33 mouse cellular contexts compared by ENCODE assay signal in the genomic region with DNA sequence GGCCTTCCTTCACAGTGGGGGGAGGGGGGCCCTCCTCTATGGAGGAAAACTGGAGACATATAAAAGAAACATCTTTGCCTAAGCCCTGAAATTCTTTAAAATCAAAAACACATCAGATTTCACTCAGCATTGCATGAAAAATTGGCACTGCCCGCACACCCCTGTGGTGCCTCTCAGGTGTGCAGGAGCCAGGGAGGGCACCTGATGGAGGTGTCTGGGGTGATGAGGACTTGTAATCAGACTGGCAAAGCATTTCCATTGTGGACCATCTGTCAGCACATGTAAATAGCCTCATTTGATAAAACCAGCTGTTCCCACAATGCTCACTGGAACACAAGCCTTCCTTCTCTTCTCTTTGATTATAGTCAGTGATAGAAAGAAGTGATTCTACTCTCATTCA.
DNase-seq lines count a peak whose midpoint lies in the region; ATAC-seq lines count a peak whose summit lies in the region.
"Had no signal": no experiment of that assay in that cellular context is flagged by ENCODE, and none has a peak within 500 bp of the region (broad histone marks: within the 10 kb centered on the region; RNA-seq: fewer than 3 reads in every experiment).

No protein-coding gene starts in this region.

- no peak overlapping the region for H3K9ac ChIP-seq in forebrain, embryonic 14.5 days (ENCODE audit: low read length)
- H3K9ac ChIP-seq in forebrain, embryonic 12.5 days, result no peak overlapping the region
- H3K9ac ChIP-seq: embryonic facial prominence, embryonic 15.5 days; forebrain, embryonic 13.5 days; hindbrain, embryonic 12.5 days; limb, embryonic 13.5 days; liver, embryonic 12.5 days; liver, postnatal 0 days; neural tube, embryonic 12.5 days; stomach, embryonic 15.5 days had no signal

- no peak overlapping the region for H3K4me2 ChIP-seq in forebrain, embryonic 14.5 days (ENCODE audit: low read length)
- H3K4me2 ChIP-seq in forebrain, embryonic 12.5 days, result no peak overlapping the region
- H3K4me2 ChIP-seq: embryonic facial prominence, embryonic 15.5 days; forebrain, embryonic 13.5 days; heart, embryonic 11.5 days; hindbrain, embryonic 12.5 days; limb, embryonic 13.5 days; liver, embryonic 12.5 days; neural tube, embryonic 12.5 days; stomach, embryonic 15.5 days had no signal

- no peaks in the 10 kb centered on the region for H3K9me3 ChIP-seq in forebrain, embryonic 14.5 days (replicated peaks; ENCODE audit: control insufficient read depth, low read length)
- H3K9me3 ChIP-seq in forebrain, embryonic 12.5 days, result no peaks in the 10 kb centered on the region
- H3K9me3 ChIP-seq: embryonic facial prominence, embryonic 10.5 days; embryonic facial prominence, embryonic 15.5 days; forebrain, embryonic 13.5 days; G1E; hindbrain, embryonic 12.5 days; limb, embryonic 13.5 days; liver, embryonic 12.5 days; neural tube, embryonic 12.5 days; stomach, embryonic 15.5 days had no signal

- WGBS in forebrain, embryonic 14.5 days, result 90% methylated on average over 1 of the region's 1 CpGs
- WGBS in forebrain, embryonic 12.5 days, result 92% methylated on average over 1 of the region's 1 CpGs

- H3K36me3 ChIP-seq in forebrain, embryonic 14.5 days (ENCODE audit: control insufficient read depth, insufficient read depth, low read length), result no peaks in the 10 kb centered on the region
- H3K36me3 ChIP-seq in forebrain, embryonic 12.5 days (replicated peaks), result no peaks in the 10 kb centered on the region
- H3K36me3 ChIP-seq: embryonic facial prominence, embryonic 10.5 days; embryonic facial prominence, embryonic 15.5 days; G1E; hindbrain, embryonic 12.5 days; limb, embryonic 13.5 days; liver, embryonic 12.5 days; neural tube, embryonic 12.5 days; stomach, embryonic 15.5 days had no signal

- DNase-seq in forebrain, embryonic 14.5 days (ENCODE audit: low spot score), result peak; percentile 32
- DNase-seq in brain, adult 2 months (ENCODE audit: low read depth, low spot score), result peak; percentile 84
- DNase-seq in cerebellum, adult 18-20 months, result peak; percentile 60 to 74
- peak; percentile 52 to 62 for DNase-seq in cerebellum, postnatal 10 days
- no peak for DNase-seq in gastrocnemius, postnatal 10 days
- no peak for DNase-seq in left cerebral cortex, postnatal 10 days (ENCODE audit: extremely low spot score in 1 of 2, low spot score in 2 of 2)
- DNase-seq: adrenal gland, adult 8-10 months; gastrocnemius, postnatal 36 days; heart, adult 18-20 months; heart, postnatal 36 days; kidney, postnatal 14 days; liver, postnatal 0 days; lung, postnatal 4 days; retina, postnatal 1 day; right cerebral cortex, postnatal 14 days; thymus, postnatal 14 days had no signal

- no peak overlapping the region for H3K4me3 ChIP-seq in forebrain, embryonic 14.5 days (ENCODE audit: low read depth, low read length)
- H3K4me3 ChIP-seq in forebrain, embryonic 12.5 days (replicated peaks), result no peak overlapping the region
- H3K4me3 ChIP-seq: embryonic facial prominence, embryonic 10.5 days; embryonic facial prominence, embryonic 15.5 days; forebrain, embryonic 13.5 days; hindbrain, embryonic 12.5 days; left cerebral cortex, adult 2 months; limb, embryonic 13.5 days; liver, embryonic 12.5 days; megakaryocyte, embryonic 14.5 days; myocyte; neural tube, embryonic 12.5 days; stomach, embryonic 15.5 days had no signal

- intact Hi-C loops in left cerebral cortex, postnatal 10 days (cut with DNase I), result no loop called here

- no peaks in the 10 kb centered on the region for H3K27me3 ChIP-seq in forebrain, embryonic 14.5 days (replicated peaks; ENCODE audit: control insufficient read depth, insufficient read depth, low read length)
- no peaks in the 10 kb centered on the region; the same call in 1 of the 2 replicates for H3K27me3 ChIP-seq in forebrain, embryonic 12.5 days
- H3K27me3 ChIP-seq: embryonic facial prominence, embryonic 15.5 days; forebrain, embryonic 13.5 days; hindbrain, embryonic 12.5 days; limb, embryonic 13.5 days; liver, embryonic 12.5 days; megakaryocyte, embryonic 14.5 days; neural tube, embryonic 12.5 days; stomach, embryonic 15.5 days had no signal

- no peak overlapping the region for H3K27ac ChIP-seq in forebrain, embryonic 14.5 days (ENCODE audit: low read depth, low read length)
- H3K27ac ChIP-seq in forebrain, embryonic 12.5 days, result no peak overlapping the region
- H3K27ac ChIP-seq: embryonic facial prominence, embryonic 10.5 days; embryonic facial prominence, embryonic 15.5 days; forebrain, embryonic 13.5 days; hindbrain, embryonic 12.5 days; left cerebral cortex, adult 2 months; limb, embryonic 13.5 days; liver, embryonic 12.5 days; neural tube, embryonic 12.5 days; stomach, embryonic 15.5 days had no signal

- ATAC-seq in forebrain, embryonic 14.5 days, result no peak
- ATAC-seq in forebrain, embryonic 12.5 days (ENCODE audit: low FRiP score), result no peak
- no peak for ATAC-seq in megakaryocyte-erythroid progenitor cell, adult 5-6 weeks (replicated peaks; ENCODE audit: low FRiP score, low TSS enrichment, poor library complexity, severe bottlenecking)
- ATAC-seq: forebrain, embryonic 13.5 days; intestine, postnatal 0 days; liver, embryonic 12.5 days; liver, postnatal 0 days; midbrain, embryonic 16.5 days had no signal

- H3K4me1 ChIP-seq in forebrain, embryonic 14.5 days (ENCODE audit: control insufficient read depth, insufficient read depth, low read length), result no peaks in the 10 kb centered on the region
- peaks cover 22% of the 10 kb centered on the region for H3K4me1 ChIP-seq in forebrain, embryonic 12.5 days
- H3K4me1 ChIP-seq: embryonic facial prominence, embryonic 10.5 days; liver, embryonic 12.5 days; megakaryocyte, embryonic 14.5 days; neural tube, embryonic 12.5 days; stomach, embryonic 15.5 days had no signal

Comparison
In these comparisons a context has a peak if more than half of its experiments do, and no peak if none do; other contexts are left out.
1. DNase-seq: peak in forebrain, embryonic 14.5 days (single experiment), brain, adult 2 months (single experiment), cerebellum, adult 18-20 months (2 of 2) and cerebellum, postnatal 10 days (2 of 2); none in gastrocnemius, postnatal 10 days (single experiment) and left cerebral cortex, postnatal 10 days (0 of 2).